Mouse (Mus musculus): ENCODE data around the gene 4933434E20Rik. TPM values are rescaled to one million over a fixed set of nuclear protein-coding genes. Genes with fewer than 3 reads are reported as not detected.
A peak's percentile ranks its signal among the peaks of the same experiment; 100 is the strongest.

4933434E20Rik gene
- polyA plus RNA-seq, 1 experiment from 2014 or later, result 206 TPM

GRCm38 (mm10) chr3:90083698-90084324 is 32.4 kb downstream of the 4933434E20Rik start:
- H3K9me3 ChIP-seq (replicated peaks), result no peaks in the 10 kb centered on the region
- H3K4me1 ChIP-seq, result peaks cover 56% of the 10 kb centered on the region
- no peak for ATAC-seq (ENCODE audit: low FRiP score)
- peak overlapping the region; percentile 54; the same call in 1 of the 2 replicates for H3K27ac ChIP-seq (replicated peaks)
- 55% methylated on average over 3 of the region's 3 CpGs for WGBS
- H3K27me3 ChIP-seq (replicated peaks), result no peaks in the 10 kb centered on the region
- peak overlapping the region; percentile 9; the same call in 1 of the 2 replicates for H3K4me2 ChIP-seq
- no peak overlapping the region for H3K4me3 ChIP-seq (replicated peaks)
- peaks cover 21% of the 10 kb centered on the region for H3K36me3 ChIP-seq
- no peak overlapping the region for H3K9ac ChIP-seq (replicated peaks)

DNA sequence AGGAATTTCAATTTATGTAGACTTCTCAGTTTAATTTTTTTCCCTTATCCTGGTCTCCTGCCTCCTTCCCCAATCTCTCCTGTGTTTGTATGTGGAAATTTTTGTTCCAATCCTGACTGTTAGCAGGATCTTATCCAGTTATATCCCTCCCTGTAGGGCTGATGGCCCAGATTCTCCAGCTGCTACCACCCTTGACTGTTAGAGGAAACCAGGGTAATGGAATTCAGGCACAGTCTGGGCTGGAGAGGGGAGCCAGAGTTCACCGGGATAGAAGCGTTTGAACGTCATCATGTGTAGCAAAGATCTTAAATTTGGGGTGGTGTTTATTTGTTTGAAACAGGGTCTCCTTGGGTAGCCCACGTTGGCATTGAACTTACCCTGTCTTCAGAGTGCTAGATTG is 33.4 kb downstream of the 4933434E20Rik start:
- no peak overlapping the region for H3K4me2 ChIP-seq
- peak overlapping the region; percentile 23; the same call in 1 of the 2 replicates for H3K27ac ChIP-seq (replicated peaks)
- peaks cover 31% of the 10 kb centered on the region for H3K36me3 ChIP-seq
- H3K27me3 ChIP-seq (replicated peaks), result no peaks in the 10 kb centered on the region
- no peak for ATAC-seq (ENCODE audit: low FRiP score)
- no peaks in the 10 kb centered on the region for H3K9me3 ChIP-seq (replicated peaks)
- no peak overlapping the region for H3K4me3 ChIP-seq (replicated peaks)
- H3K9ac ChIP-seq (replicated peaks), result no peak overlapping the region
- WGBS, result 66% methylated on average over 4 of the region's 4 CpGs
- H3K4me1 ChIP-seq, result peaks cover 51% of the 10 kb centered on the region

GRCm38 (mm10) chr3:90085281-90085680 is 33.8 kb downstream of the 4933434E20Rik start:
- Histone ChIP-seq H3K4me2 (no peak overlapping the region), H3K36me3 (peaks cover 36% of the 10 kb centered on the region), H3K9me3 (replicated peaks) (no peaks in the 10 kb centered on the region), H3K9ac (replicated peaks) (no peak overlapping the region), H3K27me3 (replicated peaks) (no peaks in the 10 kb centered on the region), H3K4me1 (peaks cover 49% of the 10 kb centered on the region), H3K27ac (replicated peaks) (peak overlapping the region; percentile 23; the same call in 1 of the 2 replicates), H3K4me3 (replicated peaks) (no peak overlapping the region)
- no peak for ATAC-seq (ENCODE audit: low FRiP score)
- 95% methylated on average over 6 of the region's 6 CpGs for WGBS

DNA sequence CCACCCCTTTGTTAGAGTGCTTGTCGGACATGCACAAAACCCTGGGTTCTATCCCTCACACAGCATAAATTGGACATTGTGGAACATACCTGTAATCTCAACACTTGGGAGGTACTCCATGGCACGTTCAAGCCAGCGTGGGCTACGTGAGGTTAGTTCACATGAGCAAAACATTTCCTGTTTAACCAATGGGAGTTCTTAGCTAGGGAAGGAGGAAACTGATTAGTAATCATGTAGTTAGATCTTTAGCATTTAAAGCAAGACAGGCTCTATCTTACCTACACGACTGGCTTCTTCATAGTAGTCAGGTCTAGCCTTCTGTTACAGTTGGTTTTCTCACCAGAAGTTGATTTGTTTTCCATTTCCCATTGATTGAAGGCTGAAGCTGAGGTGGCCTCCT is 34.6 kb downstream of the 4933434E20Rik start:
- peaks cover 43% of the 10 kb centered on the region for H3K36me3 ChIP-seq
- no peak overlapping the region for H3K4me3 ChIP-seq (replicated peaks)
- peaks cover 42% of the 10 kb centered on the region for H3K4me1 ChIP-seq
- no peak for ATAC-seq (ENCODE audit: low FRiP score)
- no peaks in the 10 kb centered on the region for H3K9me3 ChIP-seq (replicated peaks)
- H3K27ac ChIP-seq (replicated peaks), result no peak overlapping the region
- no peaks in the 10 kb centered on the region for H3K27me3 ChIP-seq (replicated peaks)
- H3K4me2 ChIP-seq, result no peak overlapping the region
- no peak overlapping the region for H3K9ac ChIP-seq (replicated peaks)
- 88% methylated on average over 5 of the region's 5 CpGs for WGBS

DNA sequence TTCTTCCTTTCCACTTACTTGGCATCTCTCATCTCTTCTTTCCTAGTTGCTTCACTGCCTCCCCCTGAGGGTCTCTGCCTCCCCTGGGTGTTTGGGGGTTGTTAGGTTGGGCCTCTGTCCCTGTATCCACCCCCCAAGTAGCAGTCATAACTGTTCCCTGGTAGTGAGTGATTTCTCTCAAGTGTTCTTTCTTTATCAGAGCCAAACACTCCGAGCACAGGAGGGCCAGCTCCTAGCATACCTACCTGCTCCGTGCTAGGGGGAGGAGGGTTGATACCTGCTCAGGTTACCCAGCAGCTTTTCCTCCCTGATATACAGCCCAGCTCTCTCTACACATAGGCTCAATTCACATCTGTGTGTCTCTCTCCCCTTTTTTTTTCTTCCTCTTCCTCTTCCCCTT is 37.2 kb downstream of the 4933434E20Rik start:
- 98% methylated on average over 2 of the region's 2 CpGs for WGBS
- H3K36me3 ChIP-seq, result peaks cover 68% of the 10 kb centered on the region
- no peak overlapping the region for H3K27ac ChIP-seq (replicated peaks)
- H3K9ac ChIP-seq (replicated peaks), result no peak overlapping the region
- ATAC-seq (ENCODE audit: low FRiP score), result no peak
- no peak overlapping the region for H3K4me2 ChIP-seq
- H3K4me3 ChIP-seq (replicated peaks), result no peak overlapping the region
- H3K4me1 ChIP-seq, result peaks cover 17% of the 10 kb centered on the region
- no peaks in the 10 kb centered on the region for H3K27me3 ChIP-seq (replicated peaks)
- H3K9me3 ChIP-seq (replicated peaks), result no peaks in the 10 kb centered on the region

DNA sequence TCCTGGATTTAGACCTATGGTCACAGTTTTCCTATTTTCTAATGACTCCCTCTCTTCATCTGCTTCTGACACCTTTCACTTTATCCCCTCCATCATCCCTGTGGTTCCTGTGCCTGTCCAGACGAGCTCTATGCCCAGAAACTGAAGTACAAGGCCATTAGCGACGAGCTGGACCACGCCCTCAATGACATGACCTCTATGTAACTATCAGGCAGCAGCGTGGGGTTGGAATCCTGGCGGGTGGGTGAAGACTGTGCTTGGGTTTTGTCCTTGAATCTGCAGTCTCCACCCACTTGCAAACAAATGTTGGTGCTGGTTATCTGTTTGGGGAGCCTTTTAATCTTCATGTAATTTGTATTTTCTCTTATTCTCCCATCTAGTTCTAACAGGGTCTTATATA is 39.5 kb downstream of the 4933434E20Rik start:
- WGBS, result 90% methylated on average over 6 of the region's 6 CpGs
- no peaks in the 10 kb centered on the region for H3K27me3 ChIP-seq (replicated peaks)
- H3K36me3 ChIP-seq, result peaks cover 77% of the 10 kb centered on the region
- no peak for ATAC-seq (ENCODE audit: low FRiP score)
- H3K27ac ChIP-seq (replicated peaks), result no peak overlapping the region
- no peak overlapping the region for H3K4me2 ChIP-seq
- no peaks in the 10 kb centered on the region for H3K4me1 ChIP-seq
- H3K4me3 ChIP-seq (replicated peaks), result no peak overlapping the region
- no peak overlapping the region for H3K9ac ChIP-seq (replicated peaks)
- no peaks in the 10 kb centered on the region for H3K9me3 ChIP-seq (replicated peaks)

DNA sequence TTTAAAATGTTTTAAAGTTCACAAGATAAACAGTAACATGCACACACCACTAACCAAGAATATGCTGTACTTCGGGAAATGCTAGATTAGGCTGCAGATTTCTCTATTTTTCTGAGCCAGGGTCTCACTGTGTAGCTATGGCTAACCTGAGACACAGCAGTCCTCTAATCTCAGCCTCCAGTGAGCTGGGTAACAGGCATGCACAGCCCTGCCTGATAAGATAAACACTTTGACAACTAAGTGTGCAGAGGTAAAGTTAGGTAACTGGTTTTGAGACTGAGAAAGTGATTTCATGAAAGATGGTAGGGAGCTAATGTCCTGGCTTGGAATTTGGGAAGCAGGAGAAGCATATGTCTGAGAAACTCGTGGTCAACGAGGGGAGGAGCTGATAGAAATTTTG is 43.0 kb downstream of the 4933434E20Rik start:
- H3K9me3 ChIP-seq (replicated peaks), result no peaks in the 10 kb centered on the region
- H3K27ac ChIP-seq (replicated peaks), result no peak overlapping the region
- no peaks in the 10 kb centered on the region for H3K4me1 ChIP-seq
- WGBS, result 93% methylated on average over 3 of the region's 3 CpGs
- peaks cover 73% of the 10 kb centered on the region for H3K36me3 ChIP-seq
- no peak for ATAC-seq (ENCODE audit: low FRiP score)
- H3K27me3 ChIP-seq (replicated peaks), result no peaks in the 10 kb centered on the region
- H3K9ac ChIP-seq (replicated peaks), result no peak overlapping the region
- H3K4me2 ChIP-seq, result no peak overlapping the region
- no peak overlapping the region for H3K4me3 ChIP-seq (replicated peaks)

GRCm38 (mm10) chr3:90097928-90098327 is 46.5 kb downstream of the 4933434E20Rik start:
- Histone ChIP-seq H3K27me3 (replicated peaks) (no peaks in the 10 kb centered on the region), H3K4me1 (no peaks in the 10 kb centered on the region), H3K36me3 (peaks cover 52% of the 10 kb centered on the region), H3K27ac (replicated peaks) (no peak overlapping the region), H3K9me3 (replicated peaks) (no peaks in the 10 kb centered on the region), H3K9ac (replicated peaks) (no peak overlapping the region), H3K4me3 (replicated peaks) (no peak overlapping the region), H3K4me2 (no peak overlapping the region)
- no peak for ATAC-seq (ENCODE audit: low FRiP score)
- WGBS, result 86% methylated on average over 5 of the region's 5 CpGs

DNA sequence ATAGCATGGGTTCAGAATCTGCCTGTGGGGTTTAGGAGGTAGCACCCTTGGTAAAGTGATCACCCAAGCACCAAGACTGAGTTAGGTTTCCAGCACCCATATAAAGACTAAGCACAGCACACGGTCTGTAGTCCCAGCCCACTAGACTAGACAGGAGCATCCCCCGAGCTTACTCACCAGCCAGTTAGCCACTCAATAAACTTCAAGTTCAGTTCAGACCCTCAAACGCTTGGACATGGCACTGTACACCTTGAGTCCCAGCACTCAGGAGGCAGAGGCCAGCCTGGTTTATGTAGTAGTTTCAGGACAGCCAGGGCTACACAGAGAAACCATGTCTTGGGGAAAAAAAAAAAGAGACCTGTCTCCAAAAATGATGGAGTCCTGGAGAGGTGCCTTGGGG is 49.6 kb downstream of the 4933434E20Rik start:
- Histone ChIP-seq H3K9me3 (replicated peaks) (no peaks in the 10 kb centered on the region), H3K4me3 (replicated peaks) (no peak overlapping the region), H3K4me1 (no peaks in the 10 kb centered on the region), H3K4me2 (no peak overlapping the region), H3K9ac (replicated peaks) (no peak overlapping the region), H3K36me3 (peaks cover 37% of the 10 kb centered on the region), H3K27ac (replicated peaks) (no peak overlapping the region), H3K27me3 (replicated peaks) (no peaks in the 10 kb centered on the region)
- WGBS, result 92% methylated on average over 3 of the region's 3 CpGs
- ATAC-seq (ENCODE audit: low FRiP score), result no peak

- no peak overlapping the region for H3K4me2 ChIP-seq
- H3K4me1 ChIP-seq, result no peaks in the 10 kb centered on the region
- no peak for ATAC-seq (ENCODE audit: low FRiP score)
- H3K9ac ChIP-seq (replicated peaks), result no peak overlapping the region
- no peaks in the 10 kb centered on the region for H3K27me3 ChIP-seq (replicated peaks)
- no peaks in the 10 kb centered on the region for H3K9me3 ChIP-seq (replicated peaks)
- no peak overlapping the region for H3K27ac ChIP-seq (replicated peaks)
- 98% methylated on average over 2 of the region's 2 CpGs for WGBS
- H3K36me3 ChIP-seq, result peaks cover 33% of the 10 kb centered on the region
- H3K4me3 ChIP-seq (replicated peaks), result no peak overlapping the region
Observed at GRCm38 (mm10) chr3:90101673-90102072, 50.2 kb downstream of the 4933434E20Rik start.

GRCm38 (mm10) chr3:90102239-90102638 is 50.8 kb downstream of the 4933434E20Rik start:
- Histone ChIP-seq H3K4me1 (no peaks in the 10 kb centered on the region), H3K27ac (replicated peaks) (no peak overlapping the region), H3K27me3 (replicated peaks) (no peaks in the 10 kb centered on the region), H3K4me2 (no peak overlapping the region), H3K36me3 (peaks cover 33% of the 10 kb centered on the region), H3K9me3 (replicated peaks) (no peaks in the 10 kb centered on the region), H3K4me3 (replicated peaks) (no peak overlapping the region), H3K9ac (replicated peaks) (no peak overlapping the region)
- 67% methylated on average over 2 of the region's 2 CpGs for WGBS
- no peak for ATAC-seq (ENCODE audit: low FRiP score)

GRCm38 (mm10) chr3:90103176-90103575 is 51.7 kb downstream of the 4933434E20Rik start:
- Histone ChIP-seq H3K36me3 (peaks cover 26% of the 10 kb centered on the region), H3K27ac (replicated peaks) (no peak overlapping the region), H3K4me2 (no peak overlapping the region), H3K9ac (replicated peaks) (no peak overlapping the region), H3K4me1 (no peaks in the 10 kb centered on the region), H3K9me3 (replicated peaks) (no peaks in the 10 kb centered on the region), H3K4me3 (replicated peaks) (no peak overlapping the region), H3K27me3 (replicated peaks) (no peaks in the 10 kb centered on the region)
- 87% methylated on average over 2 of the region's 2 CpGs for WGBS
- no peak for ATAC-seq (ENCODE audit: low FRiP score)
